Mouse (Mus musculus) spleen, postnatal 4 days (tissue): ENCODE results near the gene Amacr.

ENCODE experiments used
- DNase-seq, 2 experiments: peaks; one replicate each; pipeline ENCODE4 v3.0.0; 2022; ENCODE audit warnings: low spot score in 2 of 2

Amacr gene

GRCm38 (mm10) chr15:10990411-10990810 is 8.9 kb downstream of the Amacr start:
- DNase-seq = no peak

- no peak for DNase-seq
These were observed 10.0 kb downstream of the Amacr start for GRCm38 (mm10) chr15:10991566-10991965.

DNA sequence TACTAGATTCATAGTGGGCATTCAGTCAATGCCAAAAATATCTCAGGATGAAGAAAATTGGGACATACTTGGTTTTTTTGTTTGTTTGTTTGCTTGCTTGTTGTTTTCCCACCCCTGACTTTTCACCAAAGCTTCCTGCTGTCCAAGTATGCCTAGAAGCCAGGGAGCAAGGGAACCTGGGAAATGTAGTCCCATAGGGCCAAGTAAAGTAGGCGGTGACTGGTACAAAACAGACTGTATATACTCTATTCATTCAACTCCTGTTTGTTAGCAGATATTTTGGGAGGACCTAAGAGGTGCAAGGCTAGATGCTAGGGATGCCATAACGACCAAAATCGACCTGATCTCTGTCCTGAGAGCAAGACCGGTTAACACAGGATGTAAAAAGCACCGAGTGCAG is 18.3 kb downstream of the Amacr start:
- no peak for DNase-seq

- no peak for DNase-seq
These were observed 18.9 kb downstream of the Amacr start, which contains the start of gene Slc45a2 for GRCm38 (mm10) chr15:11000421-11000820. Gene Slc45a2, plus strand, starts transcription at chr15:11000721.

DNA sequence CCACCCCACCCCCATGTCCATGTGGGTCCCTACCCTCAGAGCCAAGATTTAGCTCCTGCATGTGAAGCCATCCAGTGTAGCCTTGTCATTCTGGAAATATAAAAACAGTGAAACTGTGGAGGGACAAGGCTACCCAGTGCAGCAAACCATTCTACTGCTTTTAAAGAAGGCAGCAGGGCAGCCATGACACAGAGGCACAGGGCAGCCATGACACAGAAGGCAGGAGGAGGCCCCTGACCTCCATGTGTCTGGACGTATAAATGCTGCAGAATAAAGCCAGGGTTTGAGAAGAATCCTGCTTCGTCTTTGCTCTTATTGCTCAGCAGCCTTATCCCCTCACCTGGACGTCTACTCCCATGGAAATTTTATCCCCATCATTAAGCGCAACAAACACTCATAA is 22.2 kb downstream of the Amacr start:
- no peak for DNase-seq

DNA sequence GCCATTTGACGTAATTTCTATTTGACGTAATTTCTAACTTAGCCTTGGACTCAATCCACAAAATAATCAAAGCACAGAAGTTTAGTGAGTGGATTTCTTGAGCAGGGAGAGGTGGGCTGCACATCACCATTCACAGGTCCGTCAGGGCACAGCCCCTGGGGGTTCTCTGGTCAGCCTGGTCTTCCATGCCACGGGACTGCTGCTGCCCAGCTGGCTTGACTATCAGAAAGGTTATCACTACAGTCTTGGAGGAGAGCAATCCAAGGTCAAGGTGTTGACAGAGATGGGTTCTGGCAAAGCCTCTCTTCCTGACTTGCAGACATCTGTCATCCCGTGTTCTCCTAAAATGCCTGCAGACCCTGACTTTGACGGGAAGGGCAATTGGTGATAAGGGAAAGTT is 23.1 kb downstream of the Amacr start:
- DNase-seq = no peak

GRCm38 (mm10) chr15:11008756-11009155 is 27.2 kb downstream of the Amacr start:
- no peak for DNase-seq

GRCm38 (mm10) chr15:11010976-11011548 is 29.5 kb downstream of the Amacr start:
- DNase-seq = no peak

DNA sequence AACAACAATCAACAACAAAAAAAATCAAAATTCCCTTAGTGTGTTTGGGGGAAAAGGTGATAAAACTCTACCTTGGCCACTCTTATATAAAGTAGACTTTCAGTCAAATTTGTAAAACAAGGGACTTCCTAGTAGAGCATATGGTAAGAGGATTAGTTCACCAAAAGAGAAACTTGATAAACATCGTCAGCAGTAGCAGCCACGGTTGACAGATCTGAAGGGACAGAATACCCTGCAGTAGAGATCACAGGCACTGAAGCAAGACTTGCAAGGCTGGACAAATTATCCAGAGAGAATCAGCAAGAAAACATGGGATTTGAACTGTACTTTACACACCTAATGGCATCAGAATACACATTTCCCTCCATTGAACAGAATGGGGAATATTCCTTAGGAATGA is 33.4 kb downstream of the Amacr start:
- no peak for DNase-seq

DNA sequence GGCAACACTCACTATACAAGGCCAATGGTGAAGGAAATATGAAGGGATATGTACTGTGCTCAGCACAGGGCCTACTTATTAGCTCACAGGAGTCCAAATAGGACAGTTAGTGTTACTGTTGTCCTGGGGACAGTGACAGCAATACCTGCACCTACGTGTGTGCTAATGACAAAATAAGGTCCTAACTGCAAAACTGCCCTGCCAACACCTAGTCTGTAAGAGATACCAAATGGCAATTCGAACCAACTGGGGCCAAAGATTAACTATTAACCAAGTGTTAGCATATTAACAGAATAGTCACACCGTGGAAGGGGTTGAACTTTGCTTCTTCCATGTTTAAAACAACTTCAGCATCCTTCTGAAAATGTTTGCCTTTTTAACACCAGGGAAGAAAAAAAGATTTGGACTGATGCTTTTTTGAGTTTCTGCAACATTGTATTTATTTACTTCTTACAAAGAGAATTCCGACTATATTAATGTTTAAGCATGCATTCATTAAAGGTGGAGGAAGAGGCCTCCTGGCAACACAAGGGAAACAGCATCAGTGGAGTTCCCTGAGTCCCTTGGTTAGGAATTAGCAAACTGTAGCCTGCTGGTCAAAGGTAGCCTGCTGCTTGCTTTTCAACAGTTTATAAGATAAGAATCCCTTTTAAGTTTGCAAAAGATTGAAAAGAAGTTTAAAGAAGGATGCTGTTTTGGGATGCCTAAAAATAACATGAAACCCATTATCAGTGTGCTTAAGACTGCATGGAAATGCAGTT is 45.4 kb downstream of the Amacr start:
- DNase-seq = peak in 1 of 2 experiments; percentile 11

- peak in 1 of 2 experiments; percentile 22 for DNase-seq
These were observed 48.6 kb downstream of the Amacr start for GRCm38 (mm10) chr15:11030188-11030587.

GRCm38 (mm10) chr15:11035947-11036474 is 54.5 kb downstream of the Amacr start:
- DNase-seq = no peak

DNA sequence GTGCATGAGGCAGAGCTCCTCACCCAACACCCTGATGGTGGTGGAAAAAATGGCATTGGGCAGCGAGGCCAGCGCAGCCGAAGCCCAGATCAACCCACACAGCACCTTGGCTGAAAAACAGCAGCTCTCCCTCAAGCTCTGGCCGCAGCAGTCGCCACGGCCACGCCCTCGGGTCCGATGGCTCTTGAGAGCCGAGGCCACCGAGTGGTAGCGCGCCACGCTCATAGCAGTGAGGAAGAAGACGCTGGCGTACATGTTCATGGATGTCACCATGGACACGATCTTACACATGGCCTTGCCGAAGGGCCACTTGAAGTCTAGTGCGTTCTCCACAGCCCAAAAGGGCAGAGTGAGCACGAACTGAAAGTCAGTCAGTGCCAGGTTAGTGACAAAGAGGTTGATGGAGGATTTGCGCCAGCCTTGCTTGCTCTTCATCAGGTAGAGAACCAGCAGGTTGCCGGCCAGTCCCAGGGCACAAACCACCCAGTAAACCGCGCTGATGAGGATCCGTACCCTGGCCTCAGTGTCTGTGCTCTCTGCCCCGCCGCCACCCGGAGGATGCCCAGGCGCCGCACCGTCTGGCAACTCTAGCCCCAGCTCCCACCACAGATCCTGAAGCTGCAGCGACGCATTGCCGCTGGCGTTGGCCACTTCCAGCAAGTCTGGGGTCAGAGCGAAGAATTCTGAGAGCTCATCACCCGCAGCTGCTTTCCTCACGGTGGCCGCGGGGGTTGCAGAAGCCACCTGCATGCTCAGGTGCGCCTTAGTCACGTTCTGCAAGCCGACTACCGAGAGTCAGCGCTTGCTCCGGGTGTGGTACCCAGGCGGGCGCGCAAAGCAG is 55.2 kb downstream of the Amacr start:
- peak in 1 of 2 experiments; percentile 58 for DNase-seq

GRCm38 (mm10) chr15:11037376-11037695 is 55.8 kb downstream of the Amacr start:
- DNase-seq = no peak

DNA sequence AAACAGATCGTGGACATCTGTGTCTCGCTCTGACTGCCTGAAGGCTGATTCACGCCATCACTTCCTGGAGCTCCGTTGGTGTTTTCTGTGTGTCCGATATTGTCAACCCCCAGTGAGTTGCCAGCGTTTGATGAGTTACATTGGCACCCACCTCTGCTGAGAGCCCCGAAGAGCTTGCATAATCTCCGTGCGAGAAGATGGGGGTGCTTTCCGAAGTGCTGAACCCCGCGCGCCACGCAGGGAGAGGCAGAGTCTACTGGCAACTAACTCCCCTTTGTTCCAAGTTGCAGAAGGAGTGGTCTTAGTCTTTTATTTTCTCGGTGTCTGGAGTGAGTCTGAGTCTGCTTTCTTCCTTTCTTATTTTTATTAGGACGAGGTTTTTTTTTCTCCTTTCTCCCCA is 56.2 kb downstream of the Amacr start, which contains the start of gene Rxfp3:
Gene Rxfp3, minus strand, starts transcription at position 281 of the 400 bp plus-strand sequence.
- peak in 1 of 2 experiments; percentile 50 for DNase-seq

DNA sequence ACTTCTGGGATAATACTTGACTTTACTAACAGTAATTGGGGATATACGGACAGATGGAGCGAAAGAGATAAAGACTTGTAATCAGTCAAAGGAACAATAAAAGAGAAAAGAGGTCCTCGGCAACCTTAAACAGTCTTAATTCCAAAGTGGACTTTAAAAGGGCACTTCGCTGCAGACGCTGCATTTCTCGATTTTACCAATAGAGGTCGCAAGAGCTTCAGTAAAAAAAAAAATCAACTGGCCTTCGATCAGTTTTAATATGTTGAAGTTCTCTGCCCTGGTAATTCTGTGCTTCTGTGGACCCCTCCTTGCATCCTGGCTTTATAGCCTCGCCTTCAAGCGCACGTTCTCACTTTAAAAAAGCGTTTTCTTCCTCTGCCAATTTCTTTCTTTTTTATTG is 56.9 kb downstream of the Amacr start:
- peak in 1 of 2 experiments; percentile 57 for DNase-seq

DNA sequence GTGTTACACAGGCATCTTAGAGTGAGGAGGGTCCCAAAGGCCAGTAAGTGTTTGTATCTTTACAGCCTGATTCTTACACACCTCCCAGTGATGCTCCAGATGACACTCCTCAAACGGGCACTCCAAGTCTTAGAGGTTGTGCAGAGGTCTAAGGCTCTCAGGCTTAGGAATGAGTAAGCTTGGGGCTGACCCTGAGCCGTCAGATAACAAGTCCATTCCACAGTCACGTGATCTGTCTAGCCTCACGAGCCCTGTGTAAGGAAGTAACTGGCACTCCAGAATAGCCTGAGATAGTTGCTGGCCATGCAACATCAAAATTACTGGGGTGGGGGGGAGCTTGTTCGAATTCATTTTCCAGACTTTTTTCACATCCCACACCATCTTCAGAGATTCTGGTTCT is 58.5 kb downstream of the Amacr start:
- DNase-seq = no peak

DNA sequence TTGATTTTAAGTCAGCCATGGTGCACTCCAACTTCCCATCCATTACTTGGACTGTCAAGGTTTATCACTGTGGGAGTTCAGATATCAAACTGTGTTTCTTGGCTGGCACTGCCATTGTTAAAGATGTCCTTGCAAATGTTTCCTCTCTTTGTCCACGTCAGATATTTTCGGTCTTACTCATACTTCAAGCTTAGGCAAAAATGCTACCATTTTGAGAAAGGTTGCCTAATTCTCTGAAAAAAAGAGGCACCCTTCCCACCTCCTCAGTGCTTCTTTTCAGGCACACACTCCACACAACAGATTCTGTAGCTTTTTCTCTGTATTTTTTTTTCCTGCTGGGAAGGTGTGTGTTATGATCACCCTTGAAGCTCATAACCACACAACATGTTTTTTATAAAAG is 59.7 kb downstream of the Amacr start:
- no peak for DNase-seq

DNA sequence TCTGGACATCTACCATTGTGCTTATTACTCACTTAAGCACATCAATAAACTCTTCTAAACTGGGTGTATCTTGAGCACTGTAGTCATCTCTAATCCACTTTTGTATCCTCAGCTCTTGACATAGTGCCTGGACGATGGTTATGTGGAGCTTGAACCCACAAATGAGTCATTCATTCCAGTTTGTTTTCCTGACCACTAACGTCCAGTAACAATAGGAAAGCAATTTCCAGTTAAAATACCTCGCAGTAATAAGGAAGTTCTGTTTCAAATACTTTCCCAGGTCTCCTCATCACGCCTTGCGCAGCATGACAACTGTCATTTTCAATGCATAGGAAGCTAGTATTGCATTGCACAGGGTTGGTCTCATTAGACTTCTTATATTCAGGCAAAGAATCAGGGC is 61.3 kb downstream of the Amacr start:
- peak in 1 of 2 experiments; percentile 7 for DNase-seq
